Mouse (Mus musculus) midbrain, postnatal 0 days (tissue): Measurements from ENCODE around the gene Sit1. TPM values are rescaled to one million over a fixed set of nuclear protein-coding genes. Genes with fewer than 3 reads are reported as not detected.

Source experiments
- ATAC-seq: fragments of 200-750 bp; cut with Nextera tagmentation; 2 replicates; pipeline ENCODE4 v1.8.0; 2017; ENCODE audit warnings: moderate number of reproducible peaks, mild to moderate bottlenecking, moderate TSS enrichment, moderate library complexity; ENCODE audit not compliant: low FRiP score
- DNase-seq: peaks from one replicate; pipeline ENCODE4 v3.0.0-alpha.2; 2015; ENCODE audit warnings: low spot score
- H3K27ac ChIP-seq: fragments of 300-500 bp; sonication (generic); 2 replicates; pipeline ENCODE4 v1.5.1; 2014; ENCODE audit warnings: low read depth, mild to moderate bottlenecking, low read length, mixed read lengths
- H3K27me3 ChIP-seq: fragments of 300-500 bp; sonication (generic); 2 replicates; pipeline ENCODE4 v1.6.1; 2014; ENCODE audit warnings: low read length, control low read depth, mixed read lengths; ENCODE audit not compliant: insufficient read depth
- H3K36me3 ChIP-seq: fragments of 300-500 bp; sonication (generic); 2 replicates; pipeline ENCODE4 v1.6.1; 2014; ENCODE audit warnings: low read length, control low read depth, mixed read lengths; ENCODE audit not compliant: insufficient read depth
- H3K4me1 ChIP-seq: fragments of 300-500 bp; sonication (generic); 2 replicates; pipeline ENCODE4 v1.6.1; 2014; ENCODE audit warnings: mild to moderate bottlenecking, control low read depth, antibody characterized with exemption, low read length, mixed read lengths; ENCODE audit not compliant: insufficient read depth
- H3K4me2 ChIP-seq: fragments of 300-500 bp; sonication (generic); 2 replicates; pipeline ENCODE4 v1.6.1; 2014; ENCODE audit warnings: low read depth, mild to moderate bottlenecking, low read length, mixed read lengths; ENCODE audit not compliant: poor library complexity, severe bottlenecking
- H3K4me3 ChIP-seq: fragments of 300-500 bp; sonication (generic); 2 replicates; pipeline ENCODE4 v1.5.1; 2014; ENCODE audit warnings: low read depth, mild to moderate bottlenecking, low read length, moderate library complexity
- H3K9ac ChIP-seq: fragments of 300-500 bp; sonication (generic); replicated peaks from 2 replicates; pipeline ENCODE4 v1.6.1; 2014; ENCODE audit warnings: mild to moderate bottlenecking, low read length, moderate library complexity, mixed read lengths; ENCODE audit not compliant: poor library complexity, severe bottlenecking
- H3K9me3 ChIP-seq: fragments of 300-500 bp; sonication (generic); 2 replicates; pipeline ENCODE4 v1.6.1; 2016; ENCODE audit warnings: low read length, control low read depth
- CTCF ChIP-seq: IDR thresholded peaks from 2 replicates; pipeline ENCODE4 v1.5.1; 2016; ENCODE audit warnings: antibody characterized with exemption, mild to moderate bottlenecking
- WGBS: fragments of 180-500 bp; shearing (Covaris S2); extraction: QIAGEN DNeasy Blood & Tissue Kit; methylation state at CpG from one replicate; pipeline ENCODE4 v1.1.7; 2014; 5-methylcytosine and 5-hydroxymethylcytosine counted together
- polyA plus RNA-seq: library from polyadenylated mRNA; unstranded; fragments of >200 nt; fragmentation: Nextera tagmentation; extraction: Ambion mirVana; gene quantifications from 2 replicates; pipeline ENCODE4 v1.2.1, GENCODE M21; 2015
- total RNA-seq: library from RNA; depleted of rRNA; stranded (reverse); fragments of >200 nt; gene quantifications from 2 replicates; pipeline ENCODE4 v1.2.3, GENCODE M21; 2014

The Sit1 gene
- total and polyA plus RNA-seq, 2 experiments from 2014 or later, result not detected

- DNase-seq (no peak), ATAC-seq (no peak)
- no peak overlapping the region for H3K4me3 ChIP-seq
- H3K27me3 ChIP-seq, result no peaks in the 10 kb centered on the region
- 0 out of 2 replicates have a peak, but pooled peaks cover 6% of the 10 kb centered on the region for H3K4me1 ChIP-seq
- no peak for TF ChIP-seq CTCF
- H3K9ac ChIP-seq, result no peak overlapping the region
- no peak overlapping the region for H3K27ac ChIP-seq
- no peaks in the 10 kb centered on the region for H3K9me3 ChIP-seq
- H3K4me2 ChIP-seq, result no peak overlapping the region
- 83% methylated on average over 4 of the region's 4 CpGs for WGBS
- peaks cover 3% of the 10 kb centered on the region; the same call in 1 of the 2 replicates for H3K36me3 ChIP-seq
Measured at GRCm38 (mm10) chr4:43497946-43498345, 14.4 kb upstream of the Sit1 start.

DNA sequence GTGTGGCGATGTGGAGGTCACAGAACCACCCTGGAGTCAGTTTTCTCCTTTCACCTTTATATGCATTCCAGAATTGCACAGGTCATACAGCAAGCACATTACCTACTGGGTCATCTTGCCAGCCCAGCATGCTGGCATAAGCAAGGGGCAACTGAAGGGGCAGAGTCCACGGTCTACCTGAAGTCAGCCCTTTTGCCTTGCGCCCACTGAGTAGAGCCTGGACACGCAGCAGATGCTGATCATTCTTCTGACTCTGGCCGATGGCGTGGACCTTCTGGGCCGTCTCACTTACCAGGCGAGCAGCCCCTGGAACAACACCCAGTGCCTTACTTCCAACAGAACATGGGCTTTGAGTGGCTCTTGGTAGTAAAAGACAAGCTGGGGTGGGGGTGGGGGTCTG, 13.9 kb upstream of the Sit1 start:
- Histone ChIP-seq H3K4me1 (0 out of 2 replicates have a peak, but pooled peaks cover 6% of the 10 kb centered on the region), H3K27me3 (no peaks in the 10 kb centered on the region), H3K36me3 (peaks cover 3% of the 10 kb centered on the region; the same call in 1 of the 2 replicates), H3K4me3 (no peak overlapping the region), H3K9ac (no peak overlapping the region), H3K27ac (no peak overlapping the region), H3K4me2 (no peak overlapping the region), H3K9me3 (no peaks in the 10 kb centered on the region)
- 96% methylated on average over 8 of the region's 8 CpGs for whole genome bisulfite sequencing
- ATAC-seq (no peak), DNase-seq (no peak)
- TF ChIP-seq CTCF, result no peak

GRCm38 (mm10) chr4:43496587-43496986, 13.1 kb upstream of the Sit1 start:
- Histone ChIP-seq H3K4me2 (no peak overlapping the region), H3K9me3 (no peaks in the 10 kb centered on the region), H3K27ac (no peak overlapping the region), H3K27me3 (no peaks in the 10 kb centered on the region), H3K9ac (no peak overlapping the region), H3K4me1 (0 out of 2 replicates have a peak, but pooled peaks cover 6% of the 10 kb centered on the region), H3K36me3 (peaks cover 3% of the 10 kb centered on the region; the same call in 1 of the 2 replicates), H3K4me3 (no peak overlapping the region)
- TF ChIP-seq CTCF, result no peak
- no peak for ATAC-seq
- no peak for DNase-seq
- 31% methylated on average over 6 of the region's 6 CpGs for WGBS

DNA sequence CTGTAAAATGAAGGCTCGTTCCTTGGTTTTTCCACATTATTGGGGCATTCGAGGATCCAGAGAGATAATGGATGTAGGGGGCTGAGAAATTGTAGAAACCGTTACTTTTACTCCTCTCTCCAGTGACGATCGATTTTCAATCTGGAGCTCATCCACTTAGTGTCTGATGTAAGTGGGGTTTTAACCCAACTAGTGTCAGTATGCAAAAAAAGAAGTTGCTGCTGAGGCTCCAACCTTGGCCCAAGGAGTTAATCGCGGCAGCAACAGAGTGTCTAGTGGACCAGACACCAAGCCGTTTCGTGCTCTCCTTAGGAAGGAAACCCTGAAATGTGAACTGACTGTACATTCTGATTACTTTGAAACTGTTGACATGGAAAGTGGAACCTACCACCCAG, 10.3 kb upstream of the Sit1 start:
- Histone ChIP-seq H3K4me2 (peak overlapping the region; percentile 50), H3K4me1 (0 out of 2 replicates have a peak, but pooled peaks cover 6% of the 10 kb centered on the region), H3K9ac (peak overlapping the region; percentile 68), H3K27me3 (no peaks in the 10 kb centered on the region), H3K27ac (peak overlapping the region; percentile 88), H3K4me3 (peak overlapping the region; percentile 59), H3K9me3 (no peaks in the 10 kb centered on the region), H3K36me3 (peaks cover 3% of the 10 kb centered on the region; the same call in 1 of the 2 replicates)
- no peak for TF ChIP-seq CTCF
- ATAC-seq (no peak), DNase-seq (peak; percentile 37)
- WGBS, result under 1% methylated on average over 9 of the region's 9 CpGs

- ATAC-seq (peak; percentile 91), DNase-seq (peak; percentile 97)
- Histone ChIP-seq H3K9me3 (no peaks in the 10 kb centered on the region), H3K36me3 (peaks cover 3% of the 10 kb centered on the region; the same call in 1 of the 2 replicates), H3K4me2 (peak overlapping the region; percentile 50), H3K27me3 (no peaks in the 10 kb centered on the region), H3K4me3 (peak overlapping the region; percentile 59), H3K4me1 (0 out of 2 replicates have a peak, but pooled peaks cover 6% of the 10 kb centered on the region), H3K27ac (peak overlapping the region; percentile 88), H3K9ac (peak overlapping the region; percentile 68)
- peak; percentile 50 for TF ChIP-seq CTCF
- WGBS, result under 1% methylated on average over 47 of the region's 47 CpGs
Measured at GRCm38 (mm10) chr4:43493186-43493845, 9.8 kb upstream of the Sit1 start.

GRCm38 (mm10) chr4:43492821-43493185, 9.3 kb upstream of the Sit1 start, which contains the start of gene Ccdc107:
TSS of gene Ccdc107 (plus strand) at chr4:43492900.
- Histone ChIP-seq H3K4me2 (peak within 1 kb of the TSS; percentile 50), H3K4me1 (0 out of 2 replicates have a peak, but pooled peaks cover 6% of the 10 kb centered on the region), H3K9ac (peak within 1 kb of the TSS; percentile 68), H3K27me3 (no peaks in the 10 kb centered on the region), H3K9me3 (no peaks in the 10 kb centered on the region), H3K36me3 (peaks cover 3% of the 10 kb centered on the region; the same call in 1 of the 2 replicates), H3K27ac (peak within 1 kb of the TSS; percentile 88), H3K4me3 (peak within 1 kb of the TSS; percentile 59)
- DNase-seq, result peak; percentile 98
- peak; percentile 39; the same call in 1 of the 2 replicates for TF ChIP-seq CTCF
- peak; percentile 96 for ATAC-seq
- under 1% methylated on average over 25 of the region's 25 CpGs for WGBS
